Mouse (Mus musculus) C3H10T1/2 (cell line): ENCODE data around the gene Gatad2a. TPM values are rescaled to one million over a fixed set of nuclear protein-coding genes. Genes with fewer than 3 reads are reported as not detected.

ENCODE experiments used
- polyA plus RNA-seq, 2 experiments: library from polyadenylated mRNA; unstranded; fragments of >200 nt; fragmentation: generic; extraction: Trizol; gene quantifications; one replicate each; pipeline ENCODE4 v1.2.1; 2012; ENCODE audit warnings: missing spikeins in 2 of 2

Gatad2a gene
- 10 to 100 TPM; 18.8 to 24.7 TPM for polyA plus RNA-seq

GRCm38 (mm10) chr8:69995776-69996588, at the start of gene Gatad2a:
TSS of gene Gatad2a (minus strand) at chr8:69996384.

GRCm38 (mm10) chr8:70042583-70043455, 46.6 kb upstream of the Gatad2a start, which contains the start of the genes Mau2 and Sugp1:
TSS of gene Mau2 (minus strand) at chr8:70042734.
TSS of gene Sugp1 (plus strand) at chr8:70042813.

GRCm38 (mm10) chr8:69902163-69903062, 93.8 kb downstream of the Gatad2a start, which contains the start of the genes Tssk6, Ndufa13 and Yjefn3:
TSS of gene Tssk6 (plus strand) at chr8:69902184.
TSS of gene Ndufa13 (minus strand) at chr8:69902558.
TSS of gene Yjefn3 (minus strand) at chr8:69902712.

GRCm38 (mm10) chr8:69887289-69888243, 108.6 kb downstream of the Gatad2a start, which contains the start of gene Cilp2:
TSS of gene Cilp2 (minus strand) at chr8:69887687.

Other genes with a start within 250 kb of the Gatad2a start
- gene Zfp963, start 246.4 kb downstream of the Gatad2a start, polyA plus RNA-seq = 1 to 10 TPM in 1 of 2 experiments, under 1 TPM in 1; 0.02 to 1.9 TPM
- gene Gm20422, start 221.5 kb downstream of the Gatad2a start, polyA plus RNA-seq = not detected
- gene Atp13a1, start 205.2 kb downstream of the Gatad2a start, polyA plus RNA-seq = 10 to 100 TPM; 23.6 to 31.8 TPM
- gene Zfp866, start 205.2 kb downstream of the Gatad2a start, polyA plus RNA-seq = 1 to 10 TPM in 1 of 2 experiments, under 1 TPM in 1; 0.37 to 9.5 TPM
- gene Gmip, start 187.7 kb downstream of the Gatad2a start, polyA plus RNA-seq = 10 to 100 TPM in 1 of 2 experiments, 1 to 10 TPM in 1; 4.1 to 11.5 TPM
- gene Lpar2, start 174.0 kb downstream of the Gatad2a start, polyA plus RNA-seq = 1 to 10 TPM; 3.0 to 3.5 TPM
- 1 to 10 TPM; 2.6 to 3.5 TPM for gene Pbx4, start 163.9 kb downstream of the Gatad2a start, polyA plus RNA-seq
- gene Cilp2, start 108.7 kb downstream of the Gatad2a start, polyA plus RNA-seq = under 1 TPM in 1 of 2 experiments, not detected in 1; 0.07 TPM
- under 1 TPM; 0.13 to 0.72 TPM for gene Tssk6, start 94.2 kb downstream of the Gatad2a start, polyA plus RNA-seq
- 100 to 1,000 TPM; 233 to 235 TPM for gene Ndufa13, start 93.8 kb downstream of the Gatad2a start, polyA plus RNA-seq
- 10 to 100 TPM in 1 of 2 experiments, 1 to 10 TPM in 1; 8.5 to 22.4 TPM for gene Yjefn3, start 93.7 kb downstream of the Gatad2a start, polyA plus RNA-seq
- 10 to 100 TPM in 1 of 2 experiments, 1 to 10 TPM in 1; 8.4 to 34.1 TPM for gene Mau2, start 46.4 kb upstream of the Gatad2a start, polyA plus RNA-seq
- gene Sugp1, start 46.4 kb upstream of the Gatad2a start, polyA plus RNA-seq = 10 to 100 TPM; 24.7 to 34.4 TPM
- 1 to 10 TPM in 1 of 2 experiments, under 1 TPM in 1; 0.15 to 1.4 TPM for gene Tm6sf2, start 76.5 kb upstream of the Gatad2a start, polyA plus RNA-seq
- 1 to 10 TPM in 1 of 2 experiments, under 1 TPM in 1; 0.66 to 1.2 TPM for gene Hapln4, start 87.1 kb upstream of the Gatad2a start, polyA plus RNA-seq
- under 1 TPM; under 0.01 to 0.06 TPM for gene Ncan, start 124.5 kb upstream of the Gatad2a start, polyA plus RNA-seq
- 10 to 100 TPM; 28.9 to 68.0 TPM for gene Nr2c2ap, start 134.9 kb upstream of the Gatad2a start, polyA plus RNA-seq
- 10 to 100 TPM in 1 of 2 experiments, 1 to 10 TPM in 1; 7.9 to 19.7 TPM for gene Rfxank, start 142.8 kb upstream of the Gatad2a start, polyA plus RNA-seq
- gene Borcs8, start 143.1 kb upstream of the Gatad2a start, polyA plus RNA-seq = 10 to 100 TPM; 44.4 to 92.4 TPM
- gene Mef2b, start 143.3 kb upstream of the Gatad2a start, polyA plus RNA-seq = under 1 TPM; 0.19 to 0.79 TPM
- 10 to 100 TPM; 20.8 to 81.8 TPM for gene Tmem161a, start 176.0 kb upstream of the Gatad2a start, polyA plus RNA-seq
- 10 to 100 TPM in 1 of 2 experiments, under 1 TPM in 1; 0.89 to 18.9 TPM for gene Slc25a42, start 215.9 kb upstream of the Gatad2a start, polyA plus RNA-seq
- gene Sugp2, start 237.8 kb upstream of the Gatad2a start, polyA plus RNA-seq = 10 to 100 TPM in 1 of 2 experiments, 1 to 10 TPM in 1; 10.0 to 33.2 TPM
- gene Armc6, start 238.1 kb upstream of the Gatad2a start, polyA plus RNA-seq = 10 to 100 TPM; 33.5 to 33.9 TPM